Mouse (Mus musculus) layer of hippocampus, adult 18-20 months (tissue): ENCODE results near the gene Pwp2. TPM values are rescaled to one million over a fixed set of nuclear protein-coding genes. Genes with fewer than 3 reads are reported as not detected.

Source experiments
- total RNA-seq, 2 experiments: library from RNA; stranded (reverse); gene quantifications; 2 replicates each; pipeline ENCODE4 v1.2.3; 2021

The Pwp2 gene
- total RNA-seq, 2 experiments from 2014 or later: 19.7 to 20.5 TPM

Other genes with a start within 250 kb of the Pwp2 start
- gene Trpm2, start 214.6 kb downstream of the Pwp2 start, total RNA-seq: 10 to 100 TPM; 37.9 to 40.8 TPM
- 10 to 100 TPM; 39.9 to 40.5 TPM for gene 1810043G02Rik, start 206.6 kb downstream of the Pwp2 start, total RNA-seq
- gene Pfkl, start 175.1 kb downstream of the Pwp2 start, total RNA-seq: 100 to 1,000 TPM; 217 to 223 TPM
- 1 to 10 TPM in 1 of 2 experiments, under 1 TPM in 1; 0.74 to 1.2 TPM for gene Dnmt3l, start 143.2 kb downstream of the Pwp2 start, total RNA-seq
- under 1 TPM; 0.64 to 0.79 TPM for gene Aire, start 141.5 kb downstream of the Pwp2 start, total RNA-seq
- 10 to 100 TPM; 12.1 to 12.7 TPM for gene Icosl, start 115.8 kb downstream of the Pwp2 start, total RNA-seq
- 100 to 1,000 TPM; 129 to 132 TPM for gene D10Jhu81e, start 15.4 kb downstream of the Pwp2 start, total RNA-seq
- gene Trappc10, start 59.5 kb upstream of the Pwp2 start, total RNA-seq: 10 to 100 TPM; 81.2 to 86.4 TPM
- gene Agpat3, start 167.3 kb upstream of the Pwp2 start, total RNA-seq: 100 to 1,000 TPM; 217 to 218 TPM
- gene Rrp1, start 227.9 kb upstream of the Pwp2 start, total RNA-seq: 100 to 1,000 TPM; 361 to 370 TPM
- gene Cstb, start 240.5 kb upstream of the Pwp2 start, total RNA-seq: 10 to 100 TPM; 39.1 to 40.5 TPM